Mouse (Mus musculus): ENCODE measurements around the gene Cdpf1. TPM values are rescaled to one million over a fixed set of nuclear protein-coding genes. Genes with fewer than 3 reads are reported as not detected.

Cdpf1 gene
- polyA plus RNA-seq, 1 experiment from 2014 or later = 26.8 TPM

DNA sequence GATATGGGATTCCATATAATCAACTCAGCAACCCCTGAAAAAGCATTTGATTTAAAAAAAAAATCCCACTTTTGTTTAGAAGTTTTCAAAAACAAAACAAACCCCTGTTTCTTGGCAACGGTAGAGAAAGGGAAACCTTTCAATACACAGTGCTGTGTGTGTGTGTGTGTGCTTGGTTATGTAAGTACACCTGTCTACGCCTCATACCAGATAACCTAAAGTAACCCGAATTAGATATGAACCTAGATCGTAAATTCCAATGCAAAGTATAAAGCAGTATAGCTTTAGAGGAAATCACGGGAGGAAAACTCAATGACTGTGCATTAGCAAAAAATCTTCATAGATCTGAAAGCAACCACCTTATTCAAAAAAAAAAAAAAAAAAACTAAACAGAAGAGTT, 44.8 kb downstream of the Cdpf1 start:
- Histone ChIP-seq H3K9ac (no peak overlapping the region), H3K36me3 (ENCODE audit: insufficient read depth) (no peaks in the 10 kb centered on the region), H3K4me3 (ENCODE audit: low read depth, low read length) (no peak overlapping the region), H3K4me1 (ENCODE audit: insufficient read depth) (no peaks in the 10 kb centered on the region), H3K27ac (ENCODE audit: low read depth) (no peak overlapping the region), H3K4me2 (no peak overlapping the region), H3K9me3 (ENCODE audit: low read depth, low read length) (no peaks in the 10 kb centered on the region), H3K27me3 (ENCODE audit: insufficient read depth, low read length) (no peaks in the 10 kb centered on the region)
- DNase-seq (no peak), ATAC-seq (ENCODE audit: insufficient read depth) (no peak)
- TF ChIP-seq CTCF (IDR thresholded peaks at IDR 0.05; ENCODE audit: low read depth) = no peak
- WGBS = 88% methylated on average over 5 of the region's 5 CpGs

DNA sequence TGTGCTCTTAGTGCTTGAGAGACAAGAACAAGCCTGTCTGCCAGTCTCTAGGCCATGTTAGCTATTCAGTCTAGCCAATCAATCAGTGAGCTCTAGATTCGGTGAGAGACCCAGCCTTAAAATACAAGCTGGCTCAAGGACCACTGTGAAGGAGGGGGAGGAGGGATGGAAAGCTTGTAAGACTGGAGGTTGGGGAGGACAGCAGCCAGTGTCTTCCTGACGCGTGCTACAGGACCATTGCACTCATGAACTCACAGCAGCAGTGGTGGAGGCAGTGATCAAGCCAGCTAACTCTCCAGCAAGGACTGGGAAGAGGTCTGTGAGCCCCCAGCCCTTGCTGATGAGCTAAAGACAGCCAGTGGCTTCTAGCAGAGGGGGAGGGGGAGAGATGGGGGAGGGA, 46.5 kb downstream of the Cdpf1 start:
- no peaks in the 10 kb centered on the region for H3K27me3 ChIP-seq (ENCODE audit: insufficient read depth, low read length)
- ATAC-seq (ENCODE audit: insufficient read depth) (no peak), DNase-seq (no peak)
- H3K9me3 ChIP-seq (ENCODE audit: low read depth, low read length) = no peaks in the 10 kb centered on the region
- no peak overlapping the region for H3K4me3 ChIP-seq (ENCODE audit: low read depth, low read length)
- H3K4me1 ChIP-seq (ENCODE audit: insufficient read depth) = no peaks in the 10 kb centered on the region
- 39% methylated on average over 3 of the region's 3 CpGs for WGBS
- no peak overlapping the region for H3K27ac ChIP-seq (ENCODE audit: low read depth)
- H3K4me2 ChIP-seq = no peak overlapping the region
- no peak for TF ChIP-seq CTCF (IDR thresholded peaks at IDR 0.05; ENCODE audit: low read depth)
- no peak overlapping the region for H3K9ac ChIP-seq
- H3K36me3 ChIP-seq (ENCODE audit: insufficient read depth) = no peaks in the 10 kb centered on the region

DNA sequence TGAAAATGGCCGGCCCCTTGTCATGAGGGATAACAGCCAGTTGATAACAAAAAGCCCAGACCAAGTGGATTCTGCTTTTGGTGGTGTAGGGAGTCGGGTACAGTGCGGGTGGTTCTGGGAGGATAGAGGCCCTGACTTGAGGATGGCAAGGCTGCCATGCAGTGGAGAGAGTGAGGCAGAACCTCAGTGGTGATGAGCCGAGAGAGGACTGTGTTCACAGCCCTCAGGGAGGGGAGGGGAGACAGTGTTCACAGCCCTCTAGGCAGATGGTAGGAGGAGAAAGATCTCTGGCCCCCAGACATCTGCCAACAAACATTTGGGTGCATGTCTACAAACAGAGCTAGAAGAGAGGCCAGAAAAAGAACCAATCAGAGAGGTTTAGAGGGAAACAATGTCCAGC, 48.7 kb downstream of the Cdpf1 start:
- H3K9me3 ChIP-seq (ENCODE audit: low read depth, low read length) = no peaks in the 10 kb centered on the region
- DNase-seq (no peak), ATAC-seq (ENCODE audit: insufficient read depth) (no peak)
- TF ChIP-seq CTCF (IDR thresholded peaks at IDR 0.05; ENCODE audit: low read depth) = no peak
- no peak overlapping the region for H3K4me3 ChIP-seq (ENCODE audit: low read depth, low read length)
- H3K36me3 ChIP-seq (ENCODE audit: insufficient read depth) = no peaks in the 10 kb centered on the region
- no peak overlapping the region for H3K4me2 ChIP-seq
- 73% methylated on average over 4 of the region's 4 CpGs for WGBS
- H3K27me3 ChIP-seq (ENCODE audit: insufficient read depth, low read length) = no peaks in the 10 kb centered on the region
- H3K27ac ChIP-seq (ENCODE audit: low read depth) = no peak overlapping the region
- no peak overlapping the region for H3K9ac ChIP-seq
- H3K4me1 ChIP-seq (ENCODE audit: insufficient read depth) = no peaks in the 10 kb centered on the region

DNA sequence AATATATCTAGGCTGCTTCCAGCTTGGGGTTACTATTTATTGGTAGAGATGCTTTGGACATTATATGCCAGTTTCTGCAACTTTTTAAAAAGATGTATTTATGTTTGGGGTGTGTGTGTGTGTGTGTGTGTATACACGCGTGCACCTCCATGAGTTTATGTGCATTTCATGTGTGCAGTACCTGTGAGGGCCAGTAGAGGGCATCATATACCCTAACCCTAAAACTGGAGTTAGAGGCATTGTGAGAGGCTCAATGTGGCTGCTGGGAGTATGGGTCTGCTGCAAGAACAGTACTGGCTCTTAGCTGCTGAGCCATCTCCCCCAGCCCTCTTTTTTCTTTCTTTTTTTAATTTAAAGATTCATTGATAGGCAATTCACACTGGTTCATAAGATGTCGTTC, 53.7 kb downstream of the Cdpf1 start:
- 92% methylated on average over 3 of the region's 3 CpGs for WGBS
- TF ChIP-seq CTCF (IDR thresholded peaks at IDR 0.05; ENCODE audit: low read depth) = peak; percentile 40

More for the DNA sequence above, 53.7 kb downstream of the Cdpf1 start:
- Histone ChIP-seq H3K27ac (ENCODE audit: low read depth) (no peak overlapping the region), H3K36me3 (ENCODE audit: insufficient read depth) (no peaks in the 10 kb centered on the region), H3K9me3 (ENCODE audit: low read depth, low read length) (no peaks in the 10 kb centered on the region), H3K4me1 (ENCODE audit: insufficient read depth) (no peaks in the 10 kb centered on the region), H3K4me3 (ENCODE audit: low read depth, low read length) (no peak overlapping the region), H3K27me3 (ENCODE audit: insufficient read depth, low read length) (no peaks in the 10 kb centered on the region), H3K4me2 (no peak overlapping the region), H3K9ac (no peak overlapping the region)
- no peak for DNase-seq
- no peak for ATAC-seq (ENCODE audit: insufficient read depth)

Other genes with a start within 250 kb of the Cdpf1 start
- 65.7 and 77.0 TPM in 2 replicates for gene Wnt7b, start 229.2 kb downstream of the Cdpf1 start, polyA plus RNA-seq (2014; fragmentation: Nextera tagmentation; extraction: Ambion mirVana)
- 2.7 and 3.3 TPM in 2 replicates for gene Ppara, start 76.7 kb downstream of the Cdpf1 start, polyA plus RNA-seq (2014; fragmentation: Nextera tagmentation; extraction: Ambion mirVana)
- 0.20 and 0.24 TPM in 2 replicates for gene Pkdrej, start 10.0 kb upstream of the Cdpf1 start, polyA plus RNA-seq (2014; fragmentation: Nextera tagmentation; extraction: Ambion mirVana)
- 3.4 and 4.1 TPM in 2 replicates for gene Ttc38, start 20.6 kb upstream of the Cdpf1 start, polyA plus RNA-seq (2014; fragmentation: Nextera tagmentation; extraction: Ambion mirVana)
- 35.4 and 36.2 TPM in 2 replicates for gene Gtse1, start 48.0 kb upstream of the Cdpf1 start, polyA plus RNA-seq (2014; fragmentation: Nextera tagmentation; extraction: Ambion mirVana)
- 30.2 and 36.9 TPM in 2 replicates for gene Trmu, start 67.6 kb upstream of the Cdpf1 start, polyA plus RNA-seq (2014; fragmentation: Nextera tagmentation; extraction: Ambion mirVana)
- 9.0 and 9.9 TPM in 2 replicates for gene Celsr1, start 222.1 kb upstream of the Cdpf1 start, polyA plus RNA-seq (2014; fragmentation: Nextera tagmentation; extraction: Ambion mirVana)
- 8.6 and 9.8 TPM in 2 replicates for gene Gramd4, start 246.0 kb upstream of the Cdpf1 start, polyA plus RNA-seq (2014; fragmentation: Nextera tagmentation; extraction: Ambion mirVana)

All from lung, embryonic 14.5 days (tissue).